Mouse (Mus musculus): ENCODE results near the gene Dock4. TPM values are rescaled to one million over a fixed set of nuclear protein-coding genes. Genes with fewer than 3 reads are reported as not detected.

Gene Dock4
- polyA plus RNA-seq, 1 experiment = 2.6 TPM

DNA sequence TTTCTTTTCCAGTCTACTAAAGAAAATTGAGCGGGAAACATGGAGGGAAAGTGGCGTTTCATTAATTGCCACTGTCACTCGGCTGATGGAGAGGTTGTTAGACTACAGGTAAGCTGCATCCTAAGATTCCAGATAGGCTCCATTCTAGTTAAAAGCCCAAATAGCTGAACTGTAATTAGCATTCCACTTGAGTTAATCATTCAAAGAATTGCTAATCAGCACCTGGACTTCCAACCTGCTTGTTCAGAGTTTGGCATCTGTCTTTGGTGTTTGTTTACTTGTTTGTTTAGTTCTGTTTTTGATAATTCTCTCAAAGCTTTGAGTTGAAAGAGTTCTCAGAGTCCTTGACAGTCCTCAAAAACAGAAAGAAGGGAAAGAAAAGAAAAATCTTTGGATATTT, 349.0 kb downstream of the Dock4 start:
- no peaks in the 10 kb centered on the region; the same call in 1 of the 2 replicates for H3K4me1 ChIP-seq (ENCODE audit: control insufficient read depth, insufficient read depth, insufficient read length, low read length)
- no peak overlapping the region for H3K4me3 ChIP-seq (ENCODE audit: insufficient read depth, low read depth, low read length)
- H3K27ac ChIP-seq (replicated peaks; ENCODE audit: low read depth, low read length) = no peak overlapping the region

DNA sequence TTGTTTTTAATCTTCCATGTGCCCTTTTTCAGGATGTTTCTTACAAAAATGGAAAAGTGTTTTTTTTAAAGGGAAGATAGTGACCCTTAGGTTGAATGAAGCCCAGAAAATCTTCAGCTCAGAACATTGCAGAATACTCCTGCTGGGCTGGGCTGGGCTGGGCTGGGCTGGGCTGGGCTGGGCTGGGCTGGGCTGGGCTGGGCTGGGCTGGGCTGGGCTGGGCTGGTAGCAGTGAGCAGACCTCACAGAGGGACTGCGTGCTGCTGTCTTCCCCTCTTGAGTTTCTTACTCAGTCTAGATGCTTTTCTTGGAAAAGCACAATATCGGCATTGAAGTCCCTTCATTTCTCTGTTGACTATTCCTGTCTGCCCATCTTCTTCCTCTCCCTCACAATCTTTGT, 350.0 kb downstream of the Dock4 start:
- no peaks in the 10 kb centered on the region; the same call in 1 of the 2 replicates for H3K4me1 ChIP-seq (ENCODE audit: control insufficient read depth, insufficient read depth, insufficient read length, low read length)
- no peak overlapping the region for H3K27ac ChIP-seq (replicated peaks; ENCODE audit: low read depth, low read length)
- H3K4me3 ChIP-seq (ENCODE audit: insufficient read depth, low read depth, low read length) = no peak overlapping the region

DNA sequence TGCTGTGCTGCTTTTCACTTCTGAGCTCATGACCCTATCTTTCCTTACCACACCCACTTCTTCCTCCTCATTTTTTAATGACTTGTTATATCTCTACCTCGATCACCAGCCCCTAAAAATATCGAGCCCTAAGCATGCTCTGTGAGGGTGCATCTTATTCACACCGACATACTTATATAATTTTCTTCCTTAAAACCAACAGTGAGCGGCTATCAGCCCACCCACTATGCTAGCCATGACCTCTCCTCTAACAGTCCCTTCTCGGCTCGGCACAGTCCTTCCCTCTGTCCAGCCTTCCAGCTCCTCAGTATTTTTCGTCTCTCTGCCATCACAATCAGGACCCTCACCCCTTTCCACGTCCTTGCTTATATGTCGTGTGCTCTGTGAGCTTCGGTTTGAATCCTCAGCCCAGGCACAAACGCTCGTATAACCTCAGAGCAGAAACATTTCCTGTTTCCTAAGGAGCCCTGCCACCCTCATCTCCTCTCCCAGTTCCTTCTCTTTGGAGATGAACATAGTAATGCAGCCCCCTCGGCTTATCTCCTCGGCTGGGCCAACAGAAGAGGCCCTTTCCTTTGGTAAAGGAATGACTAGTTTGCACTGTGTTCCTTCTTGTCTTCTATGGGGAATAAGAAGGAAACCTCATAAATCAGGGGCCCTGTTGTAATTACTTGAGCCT, 351.2 kb downstream of the Dock4 start:
- Histone ChIP-seq H3K27ac (replicated peaks; ENCODE audit: low read depth, low read length) (no peak overlapping the region), H3K4me3 (ENCODE audit: insufficient read depth, low read depth, low read length) (no peak overlapping the region), H3K4me1 (ENCODE audit: control insufficient read depth, insufficient read depth, insufficient read length, low read length) (no peaks in the 10 kb centered on the region; the same call in 1 of the 2 replicates)

DNA sequence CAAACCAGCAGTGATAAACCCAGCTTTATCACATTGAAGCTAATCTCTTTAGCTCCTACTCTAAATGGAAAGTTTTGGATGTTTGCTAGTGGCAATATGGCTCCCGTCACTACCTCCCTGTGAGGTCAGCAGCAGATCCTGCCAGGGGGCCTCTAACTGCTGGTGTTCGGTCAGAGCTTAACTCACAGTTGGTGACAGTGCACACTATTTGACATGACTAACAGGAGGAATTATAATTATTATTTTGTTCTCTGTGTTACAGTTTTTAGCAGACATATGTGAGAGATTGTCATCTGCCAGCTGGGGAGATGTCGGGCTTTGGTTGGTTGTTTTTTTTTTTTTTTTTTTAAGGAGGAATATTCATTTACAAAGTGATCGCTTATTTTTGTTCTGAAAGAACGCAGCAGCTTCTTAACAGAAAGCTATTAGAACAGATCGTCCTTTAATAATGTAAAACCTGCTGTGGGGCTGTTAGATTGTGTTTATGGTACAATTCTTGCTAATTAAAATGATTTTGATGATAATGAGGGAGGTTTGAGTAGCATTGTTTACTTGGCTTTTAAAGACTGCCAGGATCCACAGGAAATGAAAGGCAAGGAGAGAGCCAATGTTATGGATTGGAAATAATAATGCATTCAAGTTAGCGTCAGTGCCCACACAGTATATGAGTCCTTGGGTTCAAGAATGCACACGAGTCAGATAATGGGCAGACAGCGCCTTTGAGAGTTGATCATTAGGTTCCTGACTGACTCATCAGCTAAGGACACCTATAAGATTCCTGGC, 352.0 kb downstream of the Dock4 start:
- Histone ChIP-seq H3K27ac (replicated peaks; ENCODE audit: low read depth, low read length) (no peak overlapping the region), H3K4me1 (ENCODE audit: control insufficient read depth, insufficient read depth, insufficient read length, low read length) (no peaks in the 10 kb centered on the region; the same call in 1 of the 2 replicates), H3K4me3 (ENCODE audit: insufficient read depth, low read depth, low read length) (no peak overlapping the region)

DNA sequence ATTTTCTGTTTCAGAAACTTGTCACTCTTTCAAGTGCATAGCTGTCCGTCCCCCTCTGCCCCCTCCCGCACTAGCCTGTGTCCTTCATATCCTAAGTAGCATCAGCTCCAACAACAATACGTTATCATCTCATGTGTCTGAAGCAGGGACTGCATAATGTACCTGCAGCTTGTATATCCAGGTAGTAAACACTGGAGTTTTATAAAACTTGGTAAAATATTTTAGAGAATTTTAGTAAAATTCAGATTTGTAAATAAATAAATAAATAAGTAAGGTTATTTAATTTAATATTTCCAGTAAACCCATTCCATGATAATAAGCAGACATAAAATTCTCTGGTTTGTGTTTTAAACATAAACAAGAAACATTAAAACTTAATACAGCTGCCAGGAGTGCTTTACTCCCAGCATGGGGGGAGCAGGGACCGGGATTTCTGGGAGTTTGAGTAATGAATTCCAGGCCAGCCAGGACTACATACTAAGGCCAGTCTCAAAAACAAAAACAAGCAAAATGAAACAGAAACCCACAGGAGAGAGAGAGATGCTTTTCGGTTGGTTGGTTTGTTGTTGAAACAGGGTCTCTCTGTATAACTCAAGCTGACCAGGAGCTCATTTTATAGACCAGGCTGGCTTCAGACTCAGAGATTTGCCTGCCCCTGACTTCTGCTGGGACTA, 352.7 kb downstream of the Dock4 start:
- H3K4me3 ChIP-seq (ENCODE audit: insufficient read depth, low read depth, low read length) = no peak overlapping the region
- no peaks in the 10 kb centered on the region; the same call in 1 of the 2 replicates for H3K4me1 ChIP-seq (ENCODE audit: control insufficient read depth, insufficient read depth, insufficient read length, low read length)
- no peak overlapping the region for H3K27ac ChIP-seq (replicated peaks; ENCODE audit: low read depth, low read length)

DNA sequence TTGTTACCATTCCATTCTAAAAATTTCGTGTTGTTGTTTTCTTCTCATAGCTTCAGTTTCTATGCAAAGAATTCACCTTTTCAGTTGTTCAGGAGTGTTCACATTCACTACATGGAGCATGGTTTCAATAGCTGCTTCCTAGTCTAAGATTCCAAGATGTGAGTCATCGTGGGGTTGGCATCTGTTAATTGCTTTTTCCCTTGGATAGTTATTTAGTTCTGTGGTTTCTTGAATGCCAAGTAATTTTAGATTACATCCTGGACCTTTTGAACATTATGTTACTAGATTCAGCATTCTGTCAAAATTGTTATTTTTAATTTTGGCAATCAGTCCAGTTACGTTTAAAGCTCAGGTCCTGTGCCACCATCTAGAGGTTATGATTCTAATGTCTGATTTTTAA, 355.7 kb downstream of the Dock4 start:
- Histone ChIP-seq H3K4me3 (ENCODE audit: insufficient read depth, low read depth, low read length) (no peak overlapping the region), H3K27ac (replicated peaks; ENCODE audit: low read depth, low read length) (peak overlapping the region; percentile 59; the same call in 1 of the 2 replicates), H3K4me1 (ENCODE audit: control insufficient read depth, insufficient read depth, insufficient read length, low read length) (no peaks in the 10 kb centered on the region; the same call in 1 of the 2 replicates)

DNA sequence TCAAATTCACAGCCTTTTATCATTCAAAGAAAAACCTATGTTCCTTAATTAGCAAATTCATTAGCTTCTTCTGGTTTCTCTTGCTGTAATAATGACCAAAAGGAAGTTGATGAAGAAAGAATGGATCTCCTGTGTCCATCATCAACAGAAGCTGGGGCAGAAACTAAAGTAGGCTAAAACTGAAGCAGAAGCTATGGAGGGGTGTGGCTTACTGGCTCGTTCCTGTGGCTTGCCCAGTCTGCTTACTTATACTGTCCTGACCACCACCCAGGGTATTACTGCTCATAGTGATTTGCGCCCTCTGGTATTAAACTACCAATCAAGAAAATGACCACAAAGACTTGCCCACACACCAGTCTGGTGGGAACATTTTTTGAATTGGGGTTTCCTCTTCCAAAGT, 359.5 kb downstream of the Dock4 start:
- no peaks in the 10 kb centered on the region for H3K4me1 ChIP-seq (ENCODE audit: control insufficient read depth, insufficient read depth, insufficient read length, low read length)
- no peak overlapping the region for H3K4me3 ChIP-seq (ENCODE audit: insufficient read depth, low read depth, low read length)
- H3K27ac ChIP-seq (replicated peaks; ENCODE audit: low read depth, low read length) = no peak overlapping the region

DNA sequence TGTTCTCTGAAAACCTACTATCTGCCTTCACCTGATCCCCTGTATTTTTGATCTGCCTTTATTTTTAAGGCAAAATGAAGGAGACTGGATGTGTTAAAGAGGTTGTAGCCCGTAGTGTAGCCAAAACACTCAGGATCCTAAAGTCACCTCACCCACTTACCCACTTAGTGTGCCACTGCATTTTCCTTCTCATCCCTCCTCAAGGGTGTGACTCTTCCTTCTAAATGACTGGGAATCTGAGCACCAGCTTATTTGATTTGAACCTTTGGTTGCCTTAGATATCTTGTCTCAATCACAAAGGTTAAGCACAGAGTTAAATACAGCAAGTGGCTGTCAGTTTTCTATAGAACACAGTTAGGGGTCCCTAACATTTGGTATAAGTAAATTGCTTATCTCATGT, 362.2 kb downstream of the Dock4 start:
- Histone ChIP-seq H3K4me1 (ENCODE audit: control insufficient read depth, insufficient read depth, insufficient read length, low read length) (no peaks in the 10 kb centered on the region), H3K4me3 (ENCODE audit: insufficient read depth, low read depth, low read length) (no peak overlapping the region), H3K27ac (replicated peaks; ENCODE audit: low read depth, low read length) (no peak overlapping the region)

DNA sequence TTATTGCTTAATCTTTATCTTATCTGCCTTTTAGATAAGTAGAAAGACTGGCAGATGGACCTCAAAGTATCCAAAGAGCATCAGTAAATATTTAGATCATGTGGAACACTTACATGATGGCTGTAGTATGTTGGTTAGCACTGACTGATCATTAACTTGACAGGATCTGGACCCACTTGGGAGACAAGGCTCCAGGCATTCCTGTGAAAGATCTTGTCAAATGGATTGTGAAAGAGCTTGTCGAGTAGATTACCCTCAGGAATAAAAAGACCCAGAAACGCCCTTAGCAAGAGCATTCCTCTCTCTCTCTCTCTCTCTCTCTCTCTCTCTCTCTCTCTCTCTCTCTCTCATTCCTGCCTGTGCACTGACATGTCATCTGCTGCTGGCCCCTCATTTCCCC, 367.7 kb downstream of the Dock4 start:
- Histone ChIP-seq H3K27ac (replicated peaks; ENCODE audit: low read depth, low read length) (no peak overlapping the region), H3K4me3 (ENCODE audit: insufficient read depth, low read depth, low read length) (no peak overlapping the region), H3K4me1 (ENCODE audit: control insufficient read depth, insufficient read depth, insufficient read length, low read length) (no peaks in the 10 kb centered on the region)

DNA sequence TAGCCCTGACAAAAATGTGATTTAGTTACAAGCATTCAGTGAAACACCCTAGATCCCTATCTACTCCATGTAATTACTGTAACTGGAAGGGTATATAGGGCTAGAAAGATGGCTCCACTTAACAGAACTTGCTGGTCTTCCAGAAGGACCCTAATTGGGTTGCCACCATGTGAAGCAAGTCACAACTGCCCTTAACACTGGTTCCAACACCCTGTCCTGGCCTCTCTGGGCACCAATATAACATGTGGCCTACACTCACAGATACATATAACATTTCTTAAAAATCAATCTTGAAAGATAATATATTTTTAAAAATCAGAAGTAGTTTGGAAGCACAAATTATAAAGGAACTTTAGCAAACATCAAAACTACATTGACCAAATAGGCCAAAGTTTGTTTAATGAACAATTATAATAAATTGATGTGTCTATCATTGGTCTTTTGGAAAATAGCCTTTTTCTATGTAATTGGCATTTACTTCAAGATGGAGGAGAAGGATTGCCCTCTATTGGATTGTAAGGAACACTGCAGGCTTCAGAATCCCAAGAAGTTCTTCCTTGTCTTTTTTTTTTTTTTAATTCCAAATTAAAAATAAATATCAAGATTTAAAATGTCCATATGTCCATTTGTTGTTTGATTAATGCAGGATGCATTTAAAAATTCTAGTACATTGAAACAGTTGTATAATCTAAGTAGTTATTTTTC, 369.1 kb downstream of the Dock4 start:
- H3K4me1 ChIP-seq (ENCODE audit: control insufficient read depth, insufficient read depth, insufficient read length, low read length) = no peaks in the 10 kb centered on the region
- H3K27ac ChIP-seq (replicated peaks; ENCODE audit: low read depth, low read length) = no peak overlapping the region
- no peak overlapping the region for H3K4me3 ChIP-seq (ENCODE audit: insufficient read depth, low read depth, low read length)

DNA sequence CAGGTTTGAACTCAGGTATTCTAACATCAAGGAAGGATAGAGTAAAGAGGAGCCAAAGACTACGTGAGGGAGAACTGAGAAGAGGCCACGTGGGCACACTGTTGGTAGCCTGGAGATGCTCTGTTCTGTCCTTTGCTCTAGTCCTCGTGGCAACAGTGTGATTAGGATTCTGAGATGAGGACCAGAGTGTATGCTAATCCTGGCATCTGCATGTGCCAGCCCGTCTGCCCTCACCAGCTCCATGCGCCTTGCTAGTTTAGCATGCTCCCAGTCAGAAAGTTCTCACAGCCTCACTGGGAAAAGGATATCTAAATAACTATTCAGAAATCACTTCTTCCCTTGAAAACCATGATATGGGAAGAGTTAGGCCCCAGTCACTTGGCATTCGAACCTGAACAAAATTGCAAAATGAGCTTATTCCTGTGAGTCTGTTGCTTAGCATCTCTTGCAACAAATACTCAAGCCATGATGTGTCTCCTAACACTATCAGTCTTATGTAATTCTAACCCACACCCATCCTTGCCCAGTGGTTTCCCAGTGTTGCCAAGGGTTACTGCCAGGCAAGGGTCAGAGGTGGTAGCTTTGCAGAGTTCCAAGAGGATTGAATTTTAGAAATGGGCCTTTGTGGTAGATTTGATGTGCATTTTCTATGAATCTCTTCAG, 372.4 kb downstream of the Dock4 start:
- Histone ChIP-seq H3K4me1 (ENCODE audit: control insufficient read depth, insufficient read depth, insufficient read length, low read length) (no peaks in the 10 kb centered on the region), H3K4me3 (ENCODE audit: insufficient read depth, low read depth, low read length) (no peak overlapping the region), H3K27ac (replicated peaks; ENCODE audit: low read depth, low read length) (no peak overlapping the region)

DNA sequence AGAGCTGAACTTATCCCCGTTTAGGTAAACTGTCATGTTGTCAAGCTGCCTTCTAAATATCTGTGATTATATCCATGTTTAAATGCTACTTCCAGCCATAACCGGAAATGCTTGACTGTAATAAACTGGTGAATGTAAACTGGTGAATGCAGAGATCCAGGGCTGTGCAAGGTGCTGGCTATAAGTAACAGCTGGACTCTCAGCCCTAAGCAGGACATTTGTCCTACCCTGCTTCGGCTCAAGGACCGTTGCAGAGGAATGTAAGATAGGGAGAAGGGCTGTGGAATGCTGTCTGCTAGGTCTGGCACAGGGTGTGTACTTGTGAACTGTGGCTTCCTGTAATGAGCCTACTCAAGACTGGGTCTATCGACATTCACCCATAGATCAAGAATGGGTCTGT, 377.9 kb downstream of the Dock4 start:
- H3K4me1 ChIP-seq (ENCODE audit: control insufficient read depth, insufficient read depth, insufficient read length, low read length) = no peaks in the 10 kb centered on the region
- no peak overlapping the region for H3K4me3 ChIP-seq (ENCODE audit: insufficient read depth, low read depth, low read length)
- no peak overlapping the region for H3K27ac ChIP-seq (replicated peaks; ENCODE audit: low read depth, low read length)

DNA sequence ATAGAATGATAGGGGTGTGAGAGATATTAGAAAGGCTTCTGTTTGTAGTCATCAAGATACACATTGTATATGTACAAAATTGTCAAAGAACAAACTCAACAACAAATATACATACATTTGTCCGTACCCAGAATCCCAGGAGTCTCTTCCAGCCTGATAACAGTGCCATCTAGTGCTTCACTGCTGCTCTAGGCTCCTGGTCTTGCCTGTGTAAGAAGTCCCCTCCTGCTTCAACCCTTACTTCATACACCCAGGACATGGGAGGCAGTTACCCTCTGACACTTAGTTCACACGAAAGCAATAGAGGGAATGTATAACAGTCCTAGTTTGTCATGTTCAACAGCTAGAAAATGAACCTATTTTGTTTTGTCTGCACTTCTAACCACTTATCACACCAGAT, 378.5 kb downstream of the Dock4 start:
- H3K4me3 ChIP-seq (ENCODE audit: insufficient read depth, low read depth, low read length) = no peak overlapping the region
- no peak overlapping the region for H3K27ac ChIP-seq (replicated peaks; ENCODE audit: low read depth, low read length)
- H3K4me1 ChIP-seq (ENCODE audit: control insufficient read depth, insufficient read depth, insufficient read length, low read length) = no peaks in the 10 kb centered on the region

DNA sequence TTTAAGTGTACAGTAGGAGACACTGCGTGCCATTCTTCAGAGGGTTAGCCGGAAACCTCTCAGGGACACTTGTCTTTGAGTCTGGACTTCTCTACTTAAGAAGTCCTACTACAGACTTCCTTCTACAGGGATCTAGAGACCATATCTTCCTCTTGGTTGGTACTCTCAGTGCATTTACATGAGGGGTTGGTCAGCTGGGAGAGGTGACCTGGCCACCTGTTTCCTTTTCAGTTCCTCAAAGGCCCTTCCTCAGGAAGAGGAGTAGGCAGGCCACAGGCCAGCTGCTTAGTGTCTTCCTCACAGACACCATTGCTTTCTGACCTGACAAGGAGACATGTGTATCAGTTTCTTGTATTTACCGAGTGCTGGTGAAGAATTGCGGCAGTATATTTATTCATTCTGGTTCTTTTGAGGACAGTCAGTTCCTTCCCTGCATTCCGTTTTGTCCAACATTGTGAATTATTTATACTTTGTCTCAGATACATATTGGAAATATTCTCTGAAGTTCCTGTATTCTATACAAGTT, 380.2 kb downstream of the Dock4 start:
- H3K27ac ChIP-seq (replicated peaks; ENCODE audit: low read depth, low read length) = no peak overlapping the region
- no peak overlapping the region for H3K4me3 ChIP-seq (ENCODE audit: insufficient read depth, low read depth, low read length)
- H3K4me1 ChIP-seq (ENCODE audit: control insufficient read depth, insufficient read depth, insufficient read length, low read length) = no peaks in the 10 kb centered on the region
